Mouse (Mus musculus): ENCODE measurements around the gene Zfp811. TPM values are rescaled to one million over a fixed set of nuclear protein-coding genes. Genes with fewer than 3 reads are reported as not detected.
"Not testable (repeated sequence)": the region's sequence is repeated elsewhere in the genome, so short reads cannot be mapped to it uniquely, and the experiment has no call there.

Gene Zfp811
- polyA plus RNA-seq (2015; fragmentation: Nextera tagmentation; extraction: Ambion mirVana) = 0.05 and 0.21 TPM in 2 replicates

DNA sequence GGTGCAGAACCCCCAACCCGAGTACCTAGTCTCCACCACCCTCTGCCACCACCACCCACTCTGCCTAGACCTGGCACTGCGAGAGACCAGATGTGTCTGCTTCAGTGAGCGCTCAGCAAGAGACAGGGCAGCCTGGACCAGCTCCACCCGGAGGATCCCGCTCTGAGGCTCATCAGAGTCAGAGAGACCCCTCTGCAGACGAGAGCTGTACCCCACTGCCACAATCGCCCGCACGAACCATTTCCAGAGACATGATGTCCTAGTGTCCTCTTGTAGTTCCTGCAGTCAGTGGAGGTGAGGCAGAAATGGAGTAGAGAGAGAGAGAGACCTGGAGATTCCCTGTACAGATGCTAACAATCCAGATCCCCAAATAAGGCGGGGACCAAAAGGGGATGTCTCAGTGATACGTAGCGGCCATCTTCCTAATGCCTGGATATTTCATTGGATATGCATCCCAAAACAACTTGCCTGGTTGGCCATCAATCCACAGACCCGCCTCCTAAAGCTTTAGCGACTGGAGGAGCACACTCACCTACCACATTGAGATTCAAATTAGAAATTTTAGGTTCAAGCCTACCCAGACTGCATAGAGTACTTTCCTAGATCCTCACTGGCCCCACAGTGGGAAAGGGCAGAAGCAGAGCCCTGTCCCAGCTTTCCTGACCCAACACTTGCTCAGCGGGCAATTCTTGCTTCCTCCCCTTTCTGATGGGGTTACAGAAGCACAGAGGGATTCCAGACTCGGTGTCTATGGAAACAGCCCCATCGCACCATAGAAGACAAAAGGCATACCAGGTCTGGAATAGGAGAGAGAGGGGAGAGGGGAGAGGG lies at the start of gene Zfp811:
TSS of gene Zfp811 (minus strand) at position 388 of the 831 bp plus-strand sequence.
- no peak for DNase-seq (ENCODE audit: low spot score)

DNA sequence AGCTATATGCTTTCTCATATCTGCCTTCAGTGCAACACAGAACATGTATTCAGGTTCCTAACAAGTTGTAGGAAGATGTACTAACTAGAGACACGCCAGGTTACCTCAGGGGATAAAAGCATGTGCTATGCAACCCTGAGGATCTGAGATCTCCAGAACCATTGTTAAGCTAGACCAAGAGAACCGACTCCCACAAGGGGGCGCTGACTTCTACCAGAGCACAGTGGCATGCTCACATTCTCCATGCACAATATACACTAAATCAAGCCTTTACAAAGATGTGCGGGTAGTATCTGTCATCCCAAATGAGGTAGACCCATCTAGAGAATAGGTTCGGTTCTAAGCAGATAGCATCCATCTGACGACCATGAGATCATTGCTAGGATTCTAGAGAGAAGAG lies 47.0 kb upstream of the Zfp811 start:
- DNase-seq (ENCODE audit: low spot score) = not testable (repeated sequence)

- DNase-seq (ENCODE audit: low spot score) = no peak
Observed at GRCm38 (mm10) chr17:32851581-32851980, 41.9 kb upstream of the Zfp811 start.

- no peak for DNase-seq (ENCODE audit: low spot score)
Observed at GRCm38 (mm10) chr17:32841388-32841787, 31.7 kb upstream of the Zfp811 start.

DNA sequence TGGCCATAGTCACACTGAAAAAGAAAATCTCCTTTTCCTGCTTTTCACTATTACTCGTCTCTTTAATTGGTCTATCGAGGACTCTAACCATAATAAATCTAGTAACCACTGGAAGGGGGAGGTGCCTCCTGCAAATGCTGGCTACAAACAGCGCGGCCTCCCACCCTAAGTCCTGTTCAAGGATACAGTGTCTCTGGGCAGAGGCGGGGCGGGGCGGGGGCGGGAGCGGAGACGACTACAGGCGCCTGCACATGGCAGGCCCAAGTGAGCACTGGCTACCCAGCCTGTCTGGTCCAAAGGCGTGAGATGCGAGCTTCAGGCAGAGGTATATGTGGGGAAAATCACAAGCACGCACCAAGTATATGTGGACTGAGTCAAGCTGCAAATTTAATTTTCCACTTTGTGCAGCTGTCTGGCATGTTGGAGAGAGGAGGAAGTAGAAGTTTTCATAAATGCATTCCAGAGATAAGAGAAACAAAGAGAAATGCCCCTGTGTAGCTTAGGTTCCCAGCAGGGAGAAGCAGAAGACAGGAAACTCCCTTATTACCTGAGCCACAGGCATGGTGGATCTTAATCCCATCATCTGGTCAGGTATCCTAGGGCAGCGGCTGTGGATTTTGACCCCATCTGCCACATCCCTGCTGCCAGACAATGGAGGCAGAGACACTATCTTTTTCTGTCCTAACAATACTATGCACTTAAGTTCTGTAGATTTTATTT lies 29.5 kb upstream of the Zfp811 start:
- DNase-seq (ENCODE audit: low spot score) = no peak

GRCm38 (mm10) chr17:32830418-32830782 lies 20.7 kb upstream of the Zfp811 start:
- no peak for DNase-seq (ENCODE audit: low spot score)

GRCm38 (mm10) chr17:32829540-32830417 lies 20.0 kb upstream of the Zfp811 start, which contains the start of gene Zfp799:
TSS of gene Zfp799 (minus strand) at chr17:32830261.
- DNase-seq (ENCODE audit: low spot score) = peak; percentile 85

- DNase-seq (ENCODE audit: low spot score) = no peak
Observed at GRCm38 (mm10) chr17:32816074-32816784, 6.5 kb upstream of the Zfp811 start.

DNA sequence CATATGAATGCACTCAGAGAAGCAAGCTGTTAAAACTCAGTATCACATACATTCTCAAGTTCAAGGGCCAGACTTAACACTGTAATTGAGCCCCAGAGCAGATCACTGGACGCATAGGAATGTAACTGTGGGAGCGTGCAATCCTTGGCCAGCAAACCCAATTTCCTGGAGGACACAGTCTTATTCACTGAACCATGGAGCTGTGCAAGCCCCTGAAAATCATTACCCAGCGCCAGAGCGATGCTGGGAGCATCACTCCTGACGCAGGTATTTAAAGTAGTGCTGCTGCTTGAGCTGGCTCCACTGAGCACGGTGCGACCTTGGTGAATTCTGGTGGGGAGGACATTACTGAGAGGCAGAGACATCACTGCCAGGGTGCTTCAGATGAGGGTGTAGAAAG lies 4.4 kb upstream of the Zfp811 start:
- no peak for DNase-seq (ENCODE audit: low spot score)

DNA sequence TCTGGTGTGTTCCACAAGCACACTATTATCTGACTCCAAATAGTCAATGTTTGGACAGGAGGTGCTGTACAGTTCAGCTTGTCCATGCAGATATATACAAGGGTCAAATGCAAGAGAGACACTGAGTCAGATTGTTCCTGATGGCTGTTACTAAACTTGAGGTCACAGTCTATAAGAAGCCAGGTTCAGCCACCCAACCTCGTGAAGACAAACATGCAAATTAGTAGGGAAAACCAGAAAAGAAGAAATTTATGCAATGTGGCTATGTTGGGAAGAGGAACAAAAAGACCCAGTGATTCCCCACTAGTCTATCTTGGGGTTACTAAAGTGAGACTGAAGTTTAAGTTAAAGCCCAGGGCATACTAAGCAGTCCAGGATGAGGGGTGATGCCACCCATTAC lies 917 bp upstream of the Zfp811 start:
- DNase-seq (ENCODE audit: low spot score) = no peak

- no peak for DNase-seq (ENCODE audit: low spot score)
Observed at GRCm38 (mm10) chr17:32808921-32809320, 810 bp downstream of the Zfp811 start.

GRCm38 (mm10) chr17:32789244-32789643 lies 20.5 kb downstream of the Zfp811 start:
- DNase-seq (ENCODE audit: low spot score) = no peak

- DNase-seq (ENCODE audit: low spot score) = no peak
Observed at GRCm38 (mm10) chr17:32788576-32788975, 21.2 kb downstream of the Zfp811 start.

DNA sequence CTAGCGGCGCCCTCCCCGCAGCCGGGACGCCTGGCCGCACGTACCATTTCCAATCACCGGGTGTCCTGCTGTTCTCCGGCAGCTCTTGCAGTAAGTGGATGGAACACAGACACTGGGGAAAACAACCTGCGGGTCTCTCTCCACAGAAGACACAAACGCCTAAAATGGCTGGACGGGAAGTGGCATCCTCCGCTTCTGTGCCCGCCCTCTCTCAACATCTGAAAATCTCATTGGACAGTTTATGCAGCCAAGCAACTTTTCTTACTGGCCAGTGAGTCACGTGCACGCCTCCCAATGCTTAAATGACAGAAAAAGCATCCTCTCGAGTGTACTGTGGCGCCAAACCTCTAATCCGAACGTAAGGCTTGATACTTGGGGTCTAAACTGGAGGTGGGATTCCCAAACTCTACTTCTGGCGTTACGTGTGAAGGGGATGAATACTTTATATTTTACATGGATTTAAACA lies 21.6 kb downstream of the Zfp811 start, which contains the start of gene Zfp871:
TSS of gene Zfp871 (minus strand) at position 194 of the 466 bp plus-strand sequence.
- DNase-seq (ENCODE audit: low spot score) = peak; percentile 90

DNA sequence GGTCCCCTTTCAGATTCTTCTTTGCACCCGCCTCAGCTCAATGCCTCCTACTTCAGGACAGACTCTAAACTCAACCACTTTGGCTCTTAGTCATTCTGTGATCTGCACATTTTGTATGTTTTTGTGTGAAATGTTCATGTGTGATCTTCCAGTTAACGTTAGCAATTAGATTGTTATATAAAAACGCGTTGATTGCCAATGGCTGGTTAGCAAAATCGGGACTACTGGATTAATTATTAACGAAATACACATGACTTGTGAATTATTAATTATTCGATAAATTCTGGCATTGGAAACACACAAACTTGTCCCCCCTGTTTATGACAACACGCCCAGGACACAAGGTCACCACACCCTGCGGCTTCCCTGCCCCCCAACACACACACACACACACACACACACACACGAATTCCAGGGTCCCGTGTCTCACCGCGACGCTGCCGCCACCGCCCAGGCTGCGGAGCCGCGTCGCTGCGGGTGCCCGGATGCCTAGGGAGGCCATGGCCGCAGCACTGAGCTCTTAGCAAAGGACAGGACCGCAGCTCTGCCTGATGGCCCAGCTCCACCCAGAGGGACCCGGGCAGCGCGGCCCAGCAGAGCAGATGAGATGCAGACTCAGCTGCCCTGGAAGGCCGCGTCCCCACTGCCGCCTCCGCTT lies 22.2 kb downstream of the Zfp811 start:
- DNase-seq (ENCODE audit: low spot score) = no peak

DNA sequence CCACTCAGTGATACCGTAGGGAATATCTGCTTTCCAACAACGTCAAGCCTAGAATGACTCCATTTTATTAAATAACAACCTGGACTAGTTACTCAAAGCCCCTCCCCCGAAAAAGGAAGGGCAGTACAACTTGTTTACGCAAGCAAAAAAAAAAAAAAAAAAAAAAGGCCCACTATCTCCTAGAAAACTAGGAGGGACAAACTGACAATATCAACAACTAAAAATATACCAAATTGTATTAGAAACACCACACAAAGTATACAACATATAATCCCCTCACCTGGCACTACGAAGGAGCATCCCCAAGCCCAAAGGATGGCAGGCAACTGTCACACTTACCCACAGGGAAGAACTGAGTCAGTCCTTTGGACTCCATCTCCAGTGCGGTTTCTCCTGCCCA lies 22.8 kb downstream of the Zfp811 start:
- DNase-seq (ENCODE audit: low spot score) = no peak

GRCm38 (mm10) chr17:32785656-32786055 lies 24.1 kb downstream of the Zfp811 start:
- no peak for DNase-seq (ENCODE audit: low spot score)

GRCm38 (mm10) chr17:32777564-32777963 lies 32.2 kb downstream of the Zfp811 start:
- DNase-seq (ENCODE audit: low spot score) = no peak

GRCm38 (mm10) chr17:32771213-32771612 lies 38.5 kb downstream of the Zfp811 start:
- peak; percentile 15 for DNase-seq (ENCODE audit: low spot score)

- no peak for DNase-seq (ENCODE audit: low spot score)
Observed at GRCm38 (mm10) chr17:32766422-32766821, 43.3 kb downstream of the Zfp811 start.
